Mouse (Mus musculus): ENCODE results near the gene D630045J12Rik. TPM values are rescaled to one million over a fixed set of nuclear protein-coding genes. Genes with fewer than 3 reads are reported as not detected.

D630045J12Rik gene
- 13.4 and 15.0 TPM in 2 replicates for polyA plus RNA-seq (2014; fragmentation: Nextera tagmentation; extraction: Ambion mirVana)

GRCm38 (mm10) chr6:38253736-38254641 is at the start of gene D630045J12Rik:
Gene D630045J12Rik (minus strand): TSS chr6:38254009.
- under 1% methylated on average over 108 of the region's 118 CpGs for WGBS
- H3K4me2 ChIP-seq (ENCODE audit: low read depth, low read length, severe bottlenecking): peak within 1 kb of the TSS; percentile 74

GRCm38 (mm10) chr6:38298761-38299401 is 45.1 kb upstream of the D630045J12Rik start, which contains the start of gene Zc3hav1l:
Gene Zc3hav1l (minus strand): TSS chr6:38299259.
- peaks cover 8% of the 10 kb centered on the region; the same call in 1 of the 2 replicates for H3K36me3 ChIP-seq (ENCODE audit: control insufficient read depth, insufficient read depth, low read length)
- H3K9me3 ChIP-seq (ENCODE audit: control insufficient read depth, low read length): no peaks in the 10 kb centered on the region
- peaks cover 2% of the 10 kb centered on the region; the same call in 1 of the 2 replicates for H3K4me1 ChIP-seq (replicated peaks; ENCODE audit: control insufficient read depth, insufficient read depth, low read length)
- H3K4me2 ChIP-seq (ENCODE audit: low read depth, low read length, severe bottlenecking): peak within 1 kb of the TSS; percentile 84
- peaks cover 9% of the 10 kb centered on the region; the same call in 1 of the 2 replicates for H3K27me3 ChIP-seq (ENCODE audit: control insufficient read depth, insufficient read depth, low read length)
- DNase-seq (ENCODE audit: low spot score) (peak; percentile 91), ATAC-seq (replicated peaks; ENCODE audit: low FRiP score) (peak; percentile 96)
- peak within 1 kb of the TSS; percentile 60 for H3K4me3 ChIP-seq (ENCODE audit: low read depth, low read length)
- peak within 1 kb of the TSS; percentile 98 for H3K9ac ChIP-seq (ENCODE audit: low read length)
- peak within 1 kb of the TSS; percentile 86 for H3K27ac ChIP-seq (ENCODE audit: low read depth, low read length)
- whole genome bisulfite sequencing: under 1% methylated on average over 67 of the region's 70 CpGs

More at GRCm38 (mm10) chr6:38253736-38254641, at the start of gene D630045J12Rik:
- Histone ChIP-seq H3K27me3 (ENCODE audit: control insufficient read depth, insufficient read depth, low read length) (peaks cover 2% of the 10 kb centered on the region; the same call in 1 of the 2 replicates), H3K36me3 (ENCODE audit: control insufficient read depth, insufficient read depth, low read length) (no peaks in the 10 kb centered on the region), H3K9me3 (ENCODE audit: control insufficient read depth, low read length) (no peaks in the 10 kb centered on the region), H3K27ac (ENCODE audit: low read depth, low read length) (peak within 1 kb of the TSS; percentile 54), H3K4me3 (ENCODE audit: low read depth, low read length) (peak within 1 kb of the TSS; percentile 82), H3K4me1 (replicated peaks; ENCODE audit: control insufficient read depth, insufficient read depth, low read length) (peaks cover 12% of the 10 kb centered on the region; the same call in 1 of the 2 replicates), H3K9ac (ENCODE audit: low read length) (peak within 1 kb of the TSS; percentile 97)
- ATAC-seq (replicated peaks; ENCODE audit: low FRiP score) (peak; percentile 95), DNase-seq (ENCODE audit: low spot score) (peak; percentile 85)

- Histone ChIP-seq H3K27me3 (ENCODE audit: control insufficient read depth, insufficient read depth, low read length) (peaks cover 9% of the 10 kb centered on the region; the same call in 1 of the 2 replicates), H3K36me3 (ENCODE audit: control insufficient read depth, insufficient read depth, low read length) (peaks cover 8% of the 10 kb centered on the region; the same call in 1 of the 2 replicates), H3K4me2 (ENCODE audit: low read depth, low read length, severe bottlenecking) (peak overlapping the region; percentile 84), H3K9ac (ENCODE audit: low read length) (peak overlapping the region; percentile 98), H3K4me3 (ENCODE audit: low read depth, low read length) (peak overlapping the region; percentile 60), H3K9me3 (ENCODE audit: control insufficient read depth, low read length) (no peaks in the 10 kb centered on the region), H3K27ac (ENCODE audit: low read depth, low read length) (peak overlapping the region; percentile 86), H3K4me1 (replicated peaks; ENCODE audit: control insufficient read depth, insufficient read depth, low read length) (peaks cover 2% of the 10 kb centered on the region; the same call in 1 of the 2 replicates)
- whole genome bisulfite sequencing: 2% methylated on average over 10 of the region's 10 CpGs
- peak; percentile 72 for DNase-seq (ENCODE audit: low spot score)
- peak; percentile 45 for ATAC-seq (replicated peaks; ENCODE audit: low FRiP score)
Measured at GRCm38 (mm10) chr6:38298246-38298635, 44.4 kb upstream of the D630045J12Rik start.

- Histone ChIP-seq H3K9ac (ENCODE audit: low read length) (peak overlapping the region; percentile 98; the same call in 1 of the 2 replicates), H3K4me2 (ENCODE audit: low read depth, low read length, severe bottlenecking) (peak overlapping the region; percentile 84), H3K27ac (ENCODE audit: low read depth, low read length) (peak overlapping the region; percentile 86; the same call in 1 of the 2 replicates), H3K27me3 (ENCODE audit: control insufficient read depth, insufficient read depth, low read length) (peaks cover 9% of the 10 kb centered on the region; the same call in 1 of the 2 replicates), H3K36me3 (ENCODE audit: control insufficient read depth, insufficient read depth, low read length) (peaks cover 8% of the 10 kb centered on the region; the same call in 1 of the 2 replicates), H3K9me3 (ENCODE audit: control insufficient read depth, low read length) (no peaks in the 10 kb centered on the region), H3K4me1 (replicated peaks; ENCODE audit: control insufficient read depth, insufficient read depth, low read length) (peaks cover 2% of the 10 kb centered on the region; the same call in 1 of the 2 replicates), H3K4me3 (ENCODE audit: low read depth, low read length) (peak overlapping the region; percentile 60)
- WGBS: 51% methylated on average over 12 of the region's 12 CpGs
- ATAC-seq (replicated peaks; ENCODE audit: low FRiP score) (no peak), DNase-seq (ENCODE audit: low spot score) (peak; percentile 52)
Measured at GRCm38 (mm10) chr6:38297580-38298245, 43.9 kb upstream of the D630045J12Rik start.

- no peaks in the 10 kb centered on the region for H3K9me3 ChIP-seq (ENCODE audit: control insufficient read depth, low read length)
- no peak for DNase-seq (ENCODE audit: low spot score)
- H3K27ac ChIP-seq (ENCODE audit: low read depth, low read length): no peak overlapping the region
- peaks cover 2% of the 10 kb centered on the region; the same call in 1 of the 2 replicates for H3K4me1 ChIP-seq (replicated peaks; ENCODE audit: control insufficient read depth, insufficient read depth, low read length)
- WGBS: 43% methylated on average over 3 of the region's 3 CpGs
- H3K4me3 ChIP-seq (ENCODE audit: low read depth, low read length): no peak overlapping the region
- no peak overlapping the region for H3K4me2 ChIP-seq (ENCODE audit: low read depth, low read length, severe bottlenecking)
- no peak overlapping the region for H3K9ac ChIP-seq (ENCODE audit: low read length)
- H3K36me3 ChIP-seq (ENCODE audit: control insufficient read depth, insufficient read depth, low read length): peaks cover 8% of the 10 kb centered on the region; the same call in 1 of the 2 replicates
- no peak; the same call in 1 of the 2 replicates for ATAC-seq (replicated peaks; ENCODE audit: low FRiP score)
- H3K27me3 ChIP-seq (ENCODE audit: control insufficient read depth, insufficient read depth, low read length): peaks cover 17% of the 10 kb centered on the region
Measured at GRCm38 (mm10) chr6:38293708-38294107, 39.9 kb upstream of the D630045J12Rik start.

GRCm38 (mm10) chr6:38292871-38293646 is 39.2 kb upstream of the D630045J12Rik start:
- H3K27ac ChIP-seq (ENCODE audit: low read depth, low read length): peak overlapping the region; percentile 42; the same call in 1 of the 2 replicates
- 11% methylated on average over 11 of the region's 11 CpGs for WGBS
- peak; percentile 81 for ATAC-seq (replicated peaks; ENCODE audit: low FRiP score)

GRCm38 (mm10) chr6:38284422-38284821 is 30.6 kb upstream of the D630045J12Rik start:
- Histone ChIP-seq H3K36me3 (ENCODE audit: control insufficient read depth, insufficient read depth, low read length) (no peaks in the 10 kb centered on the region; the same call in 1 of the 2 replicates), H3K27ac (ENCODE audit: low read depth, low read length) (no peak overlapping the region), H3K9me3 (ENCODE audit: control insufficient read depth, low read length) (no peaks in the 10 kb centered on the region), H3K27me3 (ENCODE audit: control insufficient read depth, insufficient read depth, low read length) (no peaks in the 10 kb centered on the region), H3K4me1 (replicated peaks; ENCODE audit: control insufficient read depth, insufficient read depth, low read length) (no peaks in the 10 kb centered on the region), H3K4me2 (ENCODE audit: low read depth, low read length, severe bottlenecking) (no peak overlapping the region), H3K9ac (ENCODE audit: low read length) (no peak overlapping the region), H3K4me3 (ENCODE audit: low read depth, low read length) (no peak overlapping the region)
- ATAC-seq (replicated peaks; ENCODE audit: low FRiP score) (no peak), DNase-seq (ENCODE audit: low spot score) (no peak)
- 97% methylated on average over 19 of the region's 19 CpGs for WGBS

More at GRCm38 (mm10) chr6:38292871-38293646, 39.2 kb upstream of the D630045J12Rik start:
- Histone ChIP-seq H3K9ac (ENCODE audit: low read length) (no peak overlapping the region), H3K4me1 (replicated peaks; ENCODE audit: control insufficient read depth, insufficient read depth, low read length) (peaks cover 2% of the 10 kb centered on the region; the same call in 1 of the 2 replicates), H3K9me3 (ENCODE audit: control insufficient read depth, low read length) (no peaks in the 10 kb centered on the region), H3K4me2 (ENCODE audit: low read depth, low read length, severe bottlenecking) (no peak overlapping the region), H3K36me3 (ENCODE audit: control insufficient read depth, insufficient read depth, low read length) (peaks cover 8% of the 10 kb centered on the region; the same call in 1 of the 2 replicates), H3K27me3 (ENCODE audit: control insufficient read depth, insufficient read depth, low read length) (peaks cover 17% of the 10 kb centered on the region), H3K4me3 (ENCODE audit: low read depth, low read length) (no peak overlapping the region)
- peak; percentile 56 for DNase-seq (ENCODE audit: low spot score)
